Mouse (Mus musculus): ENCODE results near the gene Dynlrb1. TPM values are rescaled to one million over a fixed set of nuclear protein-coding genes. Genes with fewer than 3 reads are reported as not detected.

Gene Dynlrb1
- 104 and 124 TPM in 2 replicates for total RNA-seq (2014; rRNA removed)
- polyA plus RNA-seq (2012; rRNA removed), result 141 and 163 TPM in 2 replicates

DNA sequence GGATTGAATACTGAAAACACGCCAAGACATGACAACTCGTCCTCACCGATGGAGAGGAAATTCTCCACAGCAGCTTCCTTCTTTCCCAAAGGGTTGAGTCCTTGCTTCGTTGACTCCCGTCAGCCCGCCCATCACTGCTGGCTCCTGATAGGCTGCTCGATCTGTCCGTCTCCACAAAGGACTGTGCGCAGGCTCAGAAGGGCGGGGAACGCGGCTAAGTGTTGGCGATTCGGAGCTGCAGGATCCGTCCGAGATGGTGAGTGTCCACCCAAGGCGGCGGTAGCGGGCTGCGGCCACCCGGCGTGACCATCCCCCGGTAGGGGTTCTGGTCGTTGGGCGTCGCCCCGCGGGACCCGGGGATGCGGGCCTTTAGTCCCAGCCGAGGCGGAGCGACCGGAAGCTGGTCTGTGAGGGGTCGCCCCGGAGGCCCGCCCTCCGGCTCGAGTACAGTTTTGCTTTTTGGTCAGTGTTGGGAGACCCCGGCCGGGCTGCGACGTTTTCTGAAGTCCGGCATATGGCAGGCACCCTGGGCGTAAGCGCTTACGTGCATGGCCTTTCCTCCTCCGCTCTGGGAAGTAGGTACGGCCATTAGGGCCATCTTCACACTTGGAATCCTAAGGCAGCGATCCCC, at the start of gene Dynlrb1:
Dynlrb1 (plus strand) TSS at position 172 of the 631 bp plus-strand sequence.
- H3K9ac ChIP-seq (ENCODE audit: low read depth, low read length), result peak within 1 kb of the TSS; percentile 83
- H3K79me2 ChIP-seq (ENCODE audit: control insufficient read depth, insufficient read depth, low read length), result peaks cover 20% of the 10 kb centered on the region
- H3K27me3 ChIP-seq (ENCODE audit: control insufficient read depth, insufficient read depth, low read length), result no peaks in the 10 kb centered on the region
- H3K4me3 ChIP-seq (ENCODE audit: insufficient read depth, low read depth, low read length), result peak within 1 kb of the TSS; percentile 86
- peaks cover 16% of the 10 kb centered on the region for H3K4me1 ChIP-seq (ENCODE audit: control insufficient read depth, insufficient read depth, low read length)
- no peaks in the 10 kb centered on the region for H3K36me3 ChIP-seq (ENCODE audit: control insufficient read depth, insufficient read depth, low read length)
- TF ChIP-seq POLR2A (IDR thresholded peaks at IDR 0.05; ENCODE audit: extremely low read depth, insufficient read depth, low read length) (peak; percentile 88), CTCF (IDR thresholded peaks at IDR 0.05; ENCODE audit: low read depth, low read length) (no peak)
- WGBS, result under 1% methylated on average over 50 of the region's 50 CpGs
- peak within 1 kb of the TSS; percentile 70 for H3K27ac ChIP-seq (replicated peaks; ENCODE audit: insufficient read depth, low read depth, low read length)
- peak; percentile 95 for DNase-seq (ENCODE audit: extremely low read depth, low read depth, low spot score)

DNA sequence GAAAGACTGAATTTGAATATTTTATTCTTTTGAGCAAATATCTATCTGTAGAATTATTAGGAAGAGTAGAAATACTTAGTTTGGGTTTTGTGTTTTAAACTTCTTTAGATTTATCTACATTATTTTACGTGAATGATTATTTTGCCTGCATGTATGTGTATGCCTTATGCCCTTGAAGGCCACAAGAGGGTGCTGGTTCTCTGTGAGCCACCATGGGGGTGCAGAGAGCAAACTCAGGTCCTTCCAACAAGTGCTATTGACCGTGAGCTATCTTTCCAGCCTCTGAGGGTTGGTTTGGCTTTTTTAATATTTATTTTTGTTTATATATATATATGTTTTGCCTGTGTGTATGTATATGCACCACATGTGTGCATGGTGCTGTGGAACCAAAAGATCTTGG, 28.9 kb upstream of the Dynlrb1 start:
- H3K4me1 ChIP-seq (ENCODE audit: control insufficient read depth, insufficient read depth, low read length), result no peaks in the 10 kb centered on the region
- H3K27me3 ChIP-seq (ENCODE audit: control insufficient read depth, insufficient read depth, low read length), result no peaks in the 10 kb centered on the region
- 71% methylated on average over 2 of the region's 2 CpGs for WGBS
- H3K27ac ChIP-seq (replicated peaks; ENCODE audit: insufficient read depth, low read depth, low read length), result no peak overlapping the region
- H3K36me3 ChIP-seq (ENCODE audit: control insufficient read depth, insufficient read depth, low read length), result peaks cover 65% of the 10 kb centered on the region
- H3K9ac ChIP-seq (ENCODE audit: low read depth, low read length), result no peak overlapping the region
- H3K4me3 ChIP-seq (ENCODE audit: insufficient read depth, low read depth, low read length), result no peak overlapping the region
- no peaks in the 10 kb centered on the region for H3K79me2 ChIP-seq (ENCODE audit: control insufficient read depth, insufficient read depth, low read length)
- peak; percentile 34 for DNase-seq (ENCODE audit: extremely low read depth, low read depth, low spot score)
- TF ChIP-seq POLR2A (IDR thresholded peaks at IDR 0.05; ENCODE audit: extremely low read depth, insufficient read depth, low read length), result no peak
- peak; percentile 64; the same call in 1 of the 2 replicates for TF ChIP-seq CTCF (IDR thresholded peaks at IDR 0.05; ENCODE audit: low read depth, low read length)

GRCm38 (mm10) chr2:155223145-155223544, 13.2 kb upstream of the Dynlrb1 start:
- Histone ChIP-seq H3K27me3 (ENCODE audit: control insufficient read depth, insufficient read depth, low read length) (no peaks in the 10 kb centered on the region), H3K79me2 (ENCODE audit: control insufficient read depth, insufficient read depth, low read length) (no peaks in the 10 kb centered on the region), H3K36me3 (ENCODE audit: control insufficient read depth, insufficient read depth, low read length) (peaks cover 79% of the 10 kb centered on the region), H3K9ac (ENCODE audit: low read depth, low read length) (no peak overlapping the region), H3K27ac (replicated peaks; ENCODE audit: insufficient read depth, low read depth, low read length) (no peak overlapping the region), H3K4me3 (ENCODE audit: insufficient read depth, low read depth, low read length) (no peak overlapping the region), H3K4me1 (ENCODE audit: control insufficient read depth, insufficient read depth, low read length) (no peaks in the 10 kb centered on the region)
- DNase-seq (ENCODE audit: extremely low read depth, low read depth, low spot score), result no peak
- 76% methylated on average over 2 of the region's 2 CpGs for WGBS
- TF ChIP-seq CTCF (IDR thresholded peaks at IDR 0.05; ENCODE audit: low read depth, low read length), result no peak
- TF ChIP-seq POLR2A (IDR thresholded peaks at IDR 0.05; ENCODE audit: extremely low read depth, insufficient read depth, low read length), result no peak

DNA sequence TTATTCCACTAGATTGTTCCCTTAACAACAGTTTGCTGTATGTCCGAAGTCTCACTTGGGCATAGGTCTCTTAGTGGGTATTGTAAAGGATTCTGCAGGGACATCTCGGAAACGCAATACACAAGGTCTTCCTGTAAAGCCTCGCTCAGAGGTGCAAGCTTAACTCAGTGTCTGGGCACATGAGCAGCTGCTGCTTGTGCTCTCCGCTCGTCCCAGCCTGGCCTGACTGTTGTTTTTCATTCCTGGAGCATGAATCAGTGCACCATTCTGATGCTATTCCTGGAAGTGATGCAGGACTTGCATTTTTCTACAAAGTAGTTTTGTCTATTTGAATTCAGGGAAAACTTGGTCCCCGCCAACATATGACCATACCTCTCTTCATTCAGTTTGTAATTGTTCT, 11.6 kb upstream of the Dynlrb1 start:
- DNase-seq (ENCODE audit: extremely low read depth, low read depth, low spot score), result no peak
- no peak overlapping the region for H3K27ac ChIP-seq (replicated peaks; ENCODE audit: insufficient read depth, low read depth, low read length)
- H3K9ac ChIP-seq (ENCODE audit: low read depth, low read length), result no peak overlapping the region
- peaks cover 66% of the 10 kb centered on the region for H3K36me3 ChIP-seq (ENCODE audit: control insufficient read depth, insufficient read depth, low read length)
- TF ChIP-seq POLR2A (IDR thresholded peaks at IDR 0.05; ENCODE audit: extremely low read depth, insufficient read depth, low read length) (no peak), CTCF (IDR thresholded peaks at IDR 0.05; ENCODE audit: low read depth, low read length) (no peak)
- H3K27me3 ChIP-seq (ENCODE audit: control insufficient read depth, insufficient read depth, low read length), result no peaks in the 10 kb centered on the region
- no peaks in the 10 kb centered on the region for H3K79me2 ChIP-seq (ENCODE audit: control insufficient read depth, insufficient read depth, low read length)
- WGBS, result 95% methylated on average over 7 of the region's 7 CpGs
- H3K4me1 ChIP-seq (ENCODE audit: control insufficient read depth, insufficient read depth, low read length), result no peaks in the 10 kb centered on the region
- H3K4me3 ChIP-seq (ENCODE audit: insufficient read depth, low read depth, low read length), result no peak overlapping the region

- Histone ChIP-seq H3K27ac (replicated peaks; ENCODE audit: insufficient read depth, low read depth, low read length) (no peak overlapping the region; the same call in 1 of the 2 replicates), H3K36me3 (ENCODE audit: control insufficient read depth, insufficient read depth, low read length) (no peaks in the 10 kb centered on the region), H3K27me3 (ENCODE audit: control insufficient read depth, insufficient read depth, low read length) (no peaks in the 10 kb centered on the region), H3K79me2 (ENCODE audit: control insufficient read depth, insufficient read depth, low read length) (peaks cover 17% of the 10 kb centered on the region), H3K4me3 (ENCODE audit: insufficient read depth, low read depth, low read length) (peak overlapping the region; percentile 32; the same call in 1 of the 2 replicates), H3K9ac (ENCODE audit: low read depth, low read length) (0 out of 2 replicates have a peak overlapping the region, but pooled peaks have one; percentile 8), H3K4me1 (ENCODE audit: control insufficient read depth, insufficient read depth, low read length) (peaks cover 12% of the 10 kb centered on the region)
- 11% methylated on average over 13 of the region's 13 CpGs for WGBS
- no peak for TF ChIP-seq CTCF (IDR thresholded peaks at IDR 0.05; ENCODE audit: low read depth, low read length)
- no peak for TF ChIP-seq POLR2A (IDR thresholded peaks at IDR 0.05; ENCODE audit: extremely low read depth, insufficient read depth, low read length)
- peak; percentile 14 for DNase-seq (ENCODE audit: extremely low read depth, low read depth, low spot score)
Observed at GRCm38 (mm10) chr2:155235746-155236361, 479 bp upstream of the Dynlrb1 start.

- Histone ChIP-seq H3K27me3 (ENCODE audit: control insufficient read depth, insufficient read depth, low read length) (no peaks in the 10 kb centered on the region), H3K36me3 (ENCODE audit: control insufficient read depth, insufficient read depth, low read length) (no peaks in the 10 kb centered on the region), H3K79me2 (ENCODE audit: control insufficient read depth, insufficient read depth, low read length) (peaks cover 21% of the 10 kb centered on the region), H3K27ac (replicated peaks; ENCODE audit: insufficient read depth, low read depth, low read length) (no peak overlapping the region; the same call in 1 of the 2 replicates), H3K4me1 (ENCODE audit: control insufficient read depth, insufficient read depth, low read length) (peaks cover 16% of the 10 kb centered on the region), H3K9ac (ENCODE audit: low read depth, low read length) (peak overlapping the region; percentile 74), H3K4me3 (ENCODE audit: insufficient read depth, low read depth, low read length) (peak overlapping the region; percentile 86)
- DNase-seq (ENCODE audit: extremely low read depth, low read depth, low spot score), result no peak
- 7% methylated on average over 4 of the region's 4 CpGs for WGBS
- TF ChIP-seq CTCF (IDR thresholded peaks at IDR 0.05; ENCODE audit: low read depth, low read length) (no peak), POLR2A (IDR thresholded peaks at IDR 0.05; ENCODE audit: extremely low read depth, insufficient read depth, low read length) (no peak)
Observed at GRCm38 (mm10) chr2:155237276-155237675, 943 bp downstream of the Dynlrb1 start.

Measured in liver, adult 2 months (tissue).